Mouse (Mus musculus): ENCODE measurements around the gene Kdm5a.

GRCm38 (mm10) chr6:120320369-120320768 lies 43.6 kb upstream of the Kdm5a start:
- TF ChIP-seq CTCF (IDR thresholded peaks at IDR 0.05; ENCODE audit: low read depth) (no peak), EP300 (IDR thresholded peaks at IDR 0.05; ENCODE audit: low read depth) (no peak)

All from liver, embryonic 14.5 days (tissue).